Mouse (Mus musculus): ENCODE data around the gene Fkbp10. TPM values are rescaled to one million over a fixed set of nuclear protein-coding genes. Genes with fewer than 3 reads are reported as not detected.
A peak's percentile ranks its signal among the peaks of the same experiment; 100 is the strongest.

Gene Fkbp10
- polyA plus RNA-seq, 2 experiments: 5.0 to 5.3 TPM

GRCm38 (mm10) chr11:100396886-100397599 is 18.5 kb upstream of the Fkbp10 start:
- Histone ChIP-seq H3K9me3 (ENCODE audit: control insufficient read depth, low read length) (no peaks in the 10 kb centered on the region), H3K27ac (no peak overlapping the region; the same call in 1 of the 2 replicates), H3K27me3 (ENCODE audit: control insufficient read depth, insufficient read depth, low read length) (peaks cover 17% of the 10 kb centered on the region), H3K36me3 (replicated peaks; ENCODE audit: control insufficient read depth, insufficient read depth, low read depth) (no peaks in the 10 kb centered on the region), H3K4me3 (ENCODE audit: insufficient read depth in 1 of 2, low read depth in 2 of 2, low read length in 2 of 2) (peak overlapping the region; percentile 60 to 68), H3K4me2 (ENCODE audit: low read depth) (peak overlapping the region; percentile 64), H3K4me1 (replicated peaks; ENCODE audit: control insufficient read depth in 2 of 2, insufficient read depth in 2 of 2, low read length in 1 of 2) (peaks cover 2 to 22% of the 10 kb centered on the region in 2 experiments; a peak in 3 of 4 replicates), H3K9ac (replicated peaks) (peak overlapping the region; percentile 2; the same call in 1 of the 2 replicates)
- 3% methylated on average over 39 of the region's 42 CpGs for WGBS (ENCODE audit: insufficient replicate concordance)
- no peak for DNase-seq (ENCODE audit: low read depth in 3 of 3, low spot score in 3 of 3)
- TF ChIP-seq CTCF (IDR thresholded peaks at IDR 0.05; ENCODE audit: low read depth): peak; percentile 55
- no peak for TF ChIP-seq EP300 (IDR thresholded peaks at IDR 0.05; ENCODE audit: low read depth)
- peak; percentile 29 for ATAC-seq (ENCODE audit: insufficient read depth)

GRCm38 (mm10) chr11:100397600-100398389 is 17.7 kb upstream of the Fkbp10 start, which contains the start of gene Jup:
TSS of gene Jup (minus strand) at chr11:100397763.
- DNase-seq (ENCODE audit: low read depth in 3 of 3, low spot score in 3 of 3): peak; percentile 78 to 80 (median 78)
- Histone ChIP-seq H3K9ac (replicated peaks) (peak within 1 kb of the TSS; percentile 2; the same call in 1 of the 2 replicates), H3K36me3 (replicated peaks; ENCODE audit: control insufficient read depth, insufficient read depth, low read depth) (no peaks in the 10 kb centered on the region), H3K27ac (no peak within 1 kb of the TSS; the same call in 1 of the 2 replicates), H3K4me2 (ENCODE audit: low read depth) (peak within 1 kb of the TSS; percentile 64), H3K4me1 (replicated peaks; ENCODE audit: control insufficient read depth in 2 of 2, insufficient read depth in 2 of 2, low read length in 1 of 2) (peaks cover 7 to 29% of the 10 kb centered on the region in 2 experiments), H3K4me3 (ENCODE audit: insufficient read depth in 1 of 2, low read depth in 2 of 2, low read length in 2 of 2) (peak within 1 kb of the TSS; percentile 60 to 68), H3K9me3 (ENCODE audit: control insufficient read depth, low read length) (no peaks in the 10 kb centered on the region), H3K27me3 (ENCODE audit: control insufficient read depth, insufficient read depth, low read length) (peaks cover 17% of the 10 kb centered on the region)
- ATAC-seq (ENCODE audit: insufficient read depth): peak; percentile 95
- no peak for TF ChIP-seq CTCF (IDR thresholded peaks at IDR 0.05; ENCODE audit: low read depth)
- 2% methylated on average over 37 of the region's 37 CpGs for whole genome bisulfite sequencing (ENCODE audit: insufficient replicate concordance)

DNA sequence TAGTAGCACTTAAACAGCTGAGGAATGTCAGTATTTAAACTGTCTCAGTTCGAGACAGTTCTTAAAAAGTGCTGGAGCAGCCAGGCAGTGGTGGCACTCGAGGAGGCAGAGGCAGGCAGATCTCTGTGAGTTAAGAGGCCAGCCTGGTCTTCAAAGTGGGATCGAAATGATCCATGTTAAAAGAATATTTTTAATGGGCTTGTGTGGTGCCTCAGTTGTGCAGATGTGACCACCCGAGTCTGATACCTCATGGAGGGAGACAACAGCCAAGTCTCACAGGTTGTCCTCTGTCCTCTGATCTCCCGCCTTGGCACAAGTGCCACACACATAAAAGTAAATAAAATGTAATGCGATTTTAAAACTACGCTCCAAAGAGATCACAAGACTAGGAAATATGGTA is 17.0 kb upstream of the Fkbp10 start:
- Histone ChIP-seq H3K27ac (no peak overlapping the region), H3K36me3 (replicated peaks; ENCODE audit: control insufficient read depth, insufficient read depth, low read depth) (no peaks in the 10 kb centered on the region), H3K9ac (replicated peaks) (no peak overlapping the region), H3K4me1 (replicated peaks; ENCODE audit: control insufficient read depth in 2 of 2, insufficient read depth in 2 of 2, low read length in 1 of 2) (peaks cover 7 to 29% of the 10 kb centered on the region in 2 experiments), H3K27me3 (ENCODE audit: control insufficient read depth, insufficient read depth, low read length) (peaks cover 17% of the 10 kb centered on the region), H3K9me3 (ENCODE audit: control insufficient read depth, low read length) (no peaks in the 10 kb centered on the region), H3K4me3 (ENCODE audit: insufficient read depth in 1 of 2, low read depth in 2 of 2, low read length in 2 of 2) (no peak overlapping the region), H3K4me2 (ENCODE audit: low read depth) (no peak overlapping the region)
- DNase-seq (ENCODE audit: low read depth in 3 of 3, low spot score in 3 of 3): no peak
- ATAC-seq (ENCODE audit: insufficient read depth): no peak
- TF ChIP-seq CTCF (IDR thresholded peaks at IDR 0.05; ENCODE audit: low read depth) (no peak), EP300 (IDR thresholded peaks at IDR 0.05; ENCODE audit: low read depth) (no peak)
- 71% methylated on average over 7 of the region's 7 CpGs for WGBS (ENCODE audit: insufficient replicate concordance)

DNA sequence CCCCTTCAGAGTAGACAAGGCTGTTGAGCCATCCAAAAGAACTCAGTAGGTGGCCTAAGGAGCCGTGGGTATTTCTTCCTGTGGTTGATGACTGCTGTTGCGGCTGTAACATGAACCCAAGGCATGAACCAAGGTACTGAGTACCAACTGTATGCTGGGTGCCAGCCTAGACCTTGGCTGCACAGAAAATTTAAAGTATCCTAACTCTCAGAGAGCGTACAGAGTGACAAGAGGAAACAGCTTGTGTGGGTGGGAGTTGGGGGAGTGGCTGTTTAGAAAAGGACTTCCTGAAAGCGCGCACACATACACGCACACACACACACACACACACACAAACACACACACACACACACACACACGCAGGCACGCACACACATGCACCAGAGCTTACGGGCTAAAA is 16.2 kb upstream of the Fkbp10 start:
- Histone ChIP-seq H3K9ac (replicated peaks) (no peak overlapping the region), H3K27ac (no peak overlapping the region), H3K4me3 (ENCODE audit: insufficient read depth in 1 of 2, low read depth in 2 of 2, low read length in 2 of 2) (no peak overlapping the region), H3K4me1 (replicated peaks; ENCODE audit: control insufficient read depth in 2 of 2, insufficient read depth in 2 of 2, low read length in 1 of 2) (peaks cover 7 to 32% of the 10 kb centered on the region in 2 experiments), H3K27me3 (ENCODE audit: control insufficient read depth, insufficient read depth, low read length) (peaks cover 17% of the 10 kb centered on the region), H3K36me3 (replicated peaks; ENCODE audit: control insufficient read depth, insufficient read depth, low read depth) (no peaks in the 10 kb centered on the region), H3K9me3 (ENCODE audit: control insufficient read depth, low read length) (no peaks in the 10 kb centered on the region), H3K4me2 (ENCODE audit: low read depth) (no peak overlapping the region)
- no peak for TF ChIP-seq CTCF (IDR thresholded peaks at IDR 0.05; ENCODE audit: low read depth)
- TF ChIP-seq EP300 (IDR thresholded peaks at IDR 0.05; ENCODE audit: low read depth): no peak
- WGBS (ENCODE audit: insufficient replicate concordance): 34% methylated on average over 9 of the region's 9 CpGs
- ATAC-seq (ENCODE audit: insufficient read depth) (no peak), DNase-seq (ENCODE audit: low read depth in 3 of 3, low spot score in 3 of 3) (no peak)

Data from liver, embryonic 14.5 days (tissue).